Mouse (Mus musculus) myocyte (in vitro differentiated cells): ENCODE measurements around the gene Hist1h2bg. TPM values are rescaled to one million over a fixed set of nuclear protein-coding genes. Genes with fewer than 3 reads are reported as not detected.
A peak's percentile ranks its signal among the peaks of the same experiment; 100 is the strongest.

ENCODE experiments used
- H3K27me3 ChIP-seq: one replicate; pipeline ENCODE4 v1.6.1; 2011; ENCODE audit not compliant: control insufficient read depth, insufficient read depth, insufficient read length
- H3K36me3 ChIP-seq: one replicate; pipeline ENCODE4 v1.6.1; 2011; ENCODE audit not compliant: control insufficient read depth, insufficient read depth
- H3K4me2 ChIP-seq: one replicate; pipeline ENCODE4 v1.6.1; 2011; ENCODE audit warnings: low read depth, control low read depth
- H3K4me3 ChIP-seq: one replicate; pipeline ENCODE4 v1.5.1; 2011; ENCODE audit warnings: mild to moderate bottlenecking, control low read depth, moderate library complexity
- H3K79me2 ChIP-seq: one replicate; pipeline ENCODE4 v1.6.1; 2011; ENCODE audit not compliant: control insufficient read depth, insufficient read depth
- H3ac ChIP-seq: one replicate; pipeline ENCODE4 v1.6.1; 2011; ENCODE audit not compliant: control insufficient read depth, insufficient read length
- CEBPB ChIP-seq: IDR thresholded peaks from 2 replicates; pipeline ENCODE4 v1.6.1; 2011; ENCODE audit warnings: mild to moderate bottlenecking, moderate library complexity; ENCODE audit not compliant: poor library complexity, insufficient read depth, severe bottlenecking
- E2F4 ChIP-seq: IDR thresholded peaks from one replicate; pipeline ENCODE4 v1.6.1; 2011; ENCODE audit warnings: mild to moderate bottlenecking, control low read depth, moderate library complexity; ENCODE audit not compliant: insufficient read depth
- MAX ChIP-seq: IDR thresholded peaks from one replicate; pipeline ENCODE4 v1.6.1; 2011; ENCODE audit warnings: low read depth, mild to moderate bottlenecking, control low read depth
- MYOD1 ChIP-seq, 3 experiments: IDR thresholded peaks; one replicate each; pipeline ENCODE4 v1.6.1; 2011; ENCODE audit warnings: control low read depth in 2 of 3, low read depth in 2 of 3, mild to moderate bottlenecking in 2 of 3, moderate library complexity in 1 of 3; ENCODE audit not compliant: insufficient read length in 2 of 3, control insufficient read depth in 1 of 3
- MYOG ChIP-seq, 3 experiments: IDR thresholded peaks; one replicate each; pipeline ENCODE4 v1.6.1; 2011; ENCODE audit warnings: control low read depth in 2 of 3, low read depth in 2 of 3, mild to moderate bottlenecking in 2 of 3; ENCODE audit not compliant: insufficient read length in 2 of 3, control insufficient read depth in 1 of 3, insufficient read depth in 1 of 3
- POLR2A ChIP-seq: IDR thresholded peaks from one replicate; pipeline ENCODE4 v1.6.1; 2011; ENCODE audit warnings: low read depth, mild to moderate bottlenecking, control low read depth, moderate library complexity; ENCODE audit not compliant: insufficient read length
- POLR2AphosphoS2 ChIP-seq: IDR thresholded peaks from one replicate; pipeline ENCODE4 v1.6.1; 2011; ENCODE audit warnings: low read depth, control low read depth; ENCODE audit not compliant: insufficient read length
- REST ChIP-seq: IDR thresholded peaks from one replicate; pipeline ENCODE4 v1.6.1; 2011; ENCODE audit warnings: mild to moderate bottlenecking, control low read depth, moderate library complexity; ENCODE audit not compliant: insufficient read depth, insufficient read length
- SRF ChIP-seq: IDR thresholded peaks from one replicate; pipeline ENCODE4 v1.6.1; 2011; ENCODE audit warnings: low read depth; ENCODE audit not compliant: control insufficient read depth, insufficient read length
- TCF12 ChIP-seq: IDR thresholded peaks from one replicate; pipeline ENCODE4 v1.6.1; 2011; ENCODE audit warnings: mild to moderate bottlenecking, control low read depth; ENCODE audit not compliant: poor library complexity, insufficient read depth, severe bottlenecking
- TCF3 ChIP-seq: IDR thresholded peaks from one replicate; pipeline ENCODE4 v1.6.1; 2011; ENCODE audit warnings: low read depth, control low read depth; ENCODE audit not compliant: insufficient read length
- USF1 ChIP-seq: IDR thresholded peaks from one replicate; pipeline ENCODE4 v1.6.1; 2011; ENCODE audit warnings: low read depth, mild to moderate bottlenecking, control low read depth, moderate library complexity
- polyA plus RNA-seq: library from polyadenylated mRNA; unstranded; fragments of >200 nt; fragmentation: generic; extraction: Trizol; gene quantifications from one replicate; pipeline ENCODE4 v1.2.1, GENCODE M21; 2012; ENCODE audit warnings: missing spikeins

Gene Hist1h2bg
- 7.8 TPM for polyA plus RNA-seq

GRCm38 (mm10) chr13:23571022-23571503, at the start of gene Hist1h2bg, which contains the start of gene Hist1h2ae:
Gene Hist1h2bg, plus strand, starts transcription at chr13:23571396.
Gene Hist1h2ae, minus strand, starts transcription at chr13:23571220.
- H3ac ChIP-seq: no peak within 1 kb of the TSS
- H3K27me3 ChIP-seq: no peaks in the 10 kb centered on the region
- H3K36me3 ChIP-seq: no peaks in the 10 kb centered on the region
- H3K79me2 ChIP-seq: no peaks in the 10 kb centered on the region
- H3K4me3 ChIP-seq: peak within 1 kb of the TSS; percentile 27
- H3K4me2 ChIP-seq: peak within 1 kb of the TSS; percentile 64
- TF ChIP-seq TCF3: no peak
- peak; percentile 64 for TF ChIP-seq POLR2A
- TF ChIP-seq CEBPB: no peak
- TF ChIP-seq E2F4: no peak
- TF ChIP-seq MAX: no peak
- TF ChIP-seq USF1: no peak
- TF ChIP-seq MYOD1 (IDR thresholded peaks at IDR 0.05; ENCODE audit: control insufficient read depth in 1 of 3, insufficient read length in 2 of 3, low read depth in 2 of 3): no peak
- TF ChIP-seq MYOG (IDR thresholded peaks at IDR 0.05; ENCODE audit: control insufficient read depth in 1 of 3, insufficient read depth in 1 of 3, insufficient read length in 2 of 3, low read depth in 2 of 3): no peak
- peak; percentile 79 for TF ChIP-seq POLR2AphosphoS2
- TF ChIP-seq TCF12: no peak

DNA sequence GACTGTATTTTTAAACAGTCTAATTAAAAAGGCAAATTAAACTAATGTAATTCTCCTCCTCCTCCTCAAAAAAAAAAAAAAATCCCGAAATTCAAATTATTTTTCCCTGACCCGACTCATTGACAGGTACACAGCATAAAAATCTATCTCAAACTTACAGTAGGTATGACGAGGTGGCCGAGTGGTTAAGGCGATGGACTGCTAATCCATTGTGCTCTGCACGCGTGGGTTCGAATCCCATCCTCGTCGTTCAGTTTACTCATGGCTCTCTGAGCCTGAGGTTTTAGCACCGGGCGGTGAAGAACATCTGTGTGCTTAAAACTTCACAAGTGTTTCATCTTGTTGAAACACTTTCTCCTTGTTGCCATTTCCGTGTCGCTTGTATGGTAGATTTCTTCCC, 49.5 kb upstream of the Hist1h2bg start:
- Histone ChIP-seq H3K79me2 (no peaks in the 10 kb centered on the region), H3ac (no peak overlapping the region), H3K36me3 (no peaks in the 10 kb centered on the region), H3K4me2 (peak overlapping the region; percentile 45), H3K27me3 (no peaks in the 10 kb centered on the region), H3K4me3 (no peak overlapping the region)
- TF ChIP-seq CEBPB (0 out of 2 replicates have a peak, but pooled peaks have one; percentile 16), MAX (no peak), TCF3 (no peak), USF1 (no peak)

GRCm38 (mm10) chr13:23523976-23524375, 47.2 kb upstream of the Hist1h2bg start:
- Histone ChIP-seq H3K4me2 (no peak overlapping the region), H3K79me2 (no peaks in the 10 kb centered on the region), H3K27me3 (no peaks in the 10 kb centered on the region), H3K36me3 (no peaks in the 10 kb centered on the region), H3K4me3 (no peak overlapping the region), H3ac (no peak overlapping the region)
- no peak for TF ChIP-seq CEBPB
- TF ChIP-seq MYOG (IDR thresholded peaks at IDR 0.05; ENCODE audit: control insufficient read depth in 1 of 3, insufficient read depth in 1 of 3, insufficient read length in 2 of 3, low read depth in 2 of 3): no peak
- TF ChIP-seq SRF: no peak
- TF ChIP-seq MAX: no peak

GRCm38 (mm10) chr13:23524654-23525053, 46.5 kb upstream of the Hist1h2bg start:
- peak overlapping the region; percentile 49 for H3K4me2 ChIP-seq
- no peak overlapping the region for H3K4me3 ChIP-seq
- no peak overlapping the region for H3ac ChIP-seq
- no peaks in the 10 kb centered on the region for H3K27me3 ChIP-seq
- no peaks in the 10 kb centered on the region for H3K79me2 ChIP-seq
- H3K36me3 ChIP-seq: no peaks in the 10 kb centered on the region
- no peak for TF ChIP-seq MYOG (IDR thresholded peaks at IDR 0.05; ENCODE audit: control insufficient read depth in 1 of 3, insufficient read depth in 1 of 3, insufficient read length in 2 of 3, low read depth in 2 of 3)
- TF ChIP-seq REST: no peak
- no peak for TF ChIP-seq TCF3
- TF ChIP-seq POLR2AphosphoS2: no peak
- no peak for TF ChIP-seq SRF
- no peak for TF ChIP-seq POLR2A
- no peak for TF ChIP-seq CEBPB

- TF ChIP-seq POLR2A (no peak), USF1 (no peak), E2F4 (no peak), MAX (no peak)
- Histone ChIP-seq H3ac (no peak overlapping the region), H3K36me3 (no peaks in the 10 kb centered on the region), H3K27me3 (no peaks in the 10 kb centered on the region), H3K4me3 (peak overlapping the region; percentile 14), H3K4me2 (peak overlapping the region; percentile 86), H3K79me2 (no peaks in the 10 kb centered on the region)
Measured at GRCm38 (mm10) chr13:23525901-23526300, 45.3 kb upstream of the Hist1h2bg start.

DNA sequence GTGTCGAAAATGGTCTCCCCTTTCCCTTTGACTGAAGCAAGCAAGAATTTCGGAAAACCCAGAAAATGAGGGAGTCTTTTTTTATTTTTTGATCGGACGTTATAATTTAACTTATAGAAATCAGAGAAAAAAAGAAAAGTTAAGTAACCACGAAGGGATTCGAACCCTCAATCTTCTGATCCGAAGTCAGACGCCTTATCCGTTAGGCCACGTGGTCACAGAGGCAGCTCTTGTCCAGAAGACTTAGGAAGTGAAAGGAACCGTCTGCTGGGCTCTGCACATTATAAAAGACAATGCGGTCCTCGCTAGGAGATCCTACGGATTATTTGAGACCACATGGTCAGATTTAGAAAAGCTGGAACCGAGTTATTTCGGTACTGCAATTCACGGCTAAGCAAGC, 44.9 kb upstream of the Hist1h2bg start:
- peak overlapping the region; percentile 14 for H3K4me3 ChIP-seq
- peak overlapping the region; percentile 86 for H3K4me2 ChIP-seq
- H3ac ChIP-seq: no peak overlapping the region
- no peaks in the 10 kb centered on the region for H3K79me2 ChIP-seq
- H3K36me3 ChIP-seq: no peaks in the 10 kb centered on the region
- H3K27me3 ChIP-seq: no peaks in the 10 kb centered on the region
- TF ChIP-seq USF1: peak; percentile 96
- TF ChIP-seq REST: no peak
- TF ChIP-seq TCF3: no peak
- no peak for TF ChIP-seq MYOG (IDR thresholded peaks at IDR 0.05; ENCODE audit: control insufficient read depth in 1 of 3, insufficient read depth in 1 of 3, insufficient read length in 2 of 3, low read depth in 2 of 3)
